Mouse (Mus musculus): ENCODE results near the gene Igfn1. TPM values are rescaled to one million over a fixed set of nuclear protein-coding genes. Genes with fewer than 3 reads are reported as not detected.

Gene Igfn1
- under 1 TPM in 1 of 2 experiments, not detected in 1; 0.05 TPM for total RNA-seq (2021)
- long read RNA-seq, experiment 1 = 0 reads
- long read RNA-seq, experiment 2, partial matches to known transcripts = 0 of 1 reads
- long read RNA-seq, experiment 2, other reads (novel, unspliced or antisense) = 1 of 1 reads

GRCm38 (mm10) chr1:136006292-136006748, at the start of gene Igfn1:
Gene Igfn1, minus strand, starts transcription at chr1:136006342.
- intact Hi-C loops (cut with DNase I) = no loop called here
- no peak for DNase-seq

- intact Hi-C loops (cut with DNase I) = no loop called here
- DNase-seq = no peak
Measured at GRCm38 (mm10) chr1:136055771-136056170, 49.6 kb upstream of the Igfn1 start.

- intact Hi-C loops (cut with DNase I) = loop anchor here (2.0 kb wide), 1 partner anchor 116 kb away; no protein-coding TSS in a partner anchor
- DNase-seq = no peak
Measured at GRCm38 (mm10) chr1:136052547-136052946, 46.4 kb upstream of the Igfn1 start, which contains the start of gene Cacna1s. Gene Cacna1s, plus strand, starts transcription at chr1:136052750.

GRCm38 (mm10) chr1:136051465-136051864, 45.3 kb upstream of the Igfn1 start:
- DNase-seq = peak; percentile 66 to 87
- intact Hi-C loops (cut with DNase I) = no loop called here

- peak; percentile 9 to 24 for DNase-seq
- intact Hi-C loops (cut with DNase I) = no loop called here
Measured at GRCm38 (mm10) chr1:136051013-136051315, 44.8 kb upstream of the Igfn1 start.

- DNase-seq = peak in 1 of 2 experiments; percentile 3
- intact Hi-C loops (cut with DNase I) = no loop called here
Measured at GRCm38 (mm10) chr1:136050312-136051012, 44.3 kb upstream of the Igfn1 start, which contains the start of gene Ascl5. Gene Ascl5, plus strand, starts transcription at chr1:136050804.

GRCm38 (mm10) chr1:136047894-136048293, 41.8 kb upstream of the Igfn1 start:
- intact Hi-C loops (cut with DNase I) = loop anchor here (5.0 kb wide), 1 partner anchor 409 kb away; no protein-coding TSS in a partner anchor
- DNase-seq = no peak

GRCm38 (mm10) chr1:136047432-136047831, 41.3 kb upstream of the Igfn1 start:
- intact Hi-C loops (cut with DNase I) = loop anchor here (5.0 kb wide), 1 partner anchor 410 kb away; no protein-coding TSS in a partner anchor
- DNase-seq = peak in 1 of 2 experiments; percentile 28

- intact Hi-C loops (cut with DNase I) = loop anchor here (5.0 kb wide), 1 partner anchor 412 kb away; no protein-coding TSS in a partner anchor
- DNase-seq = peak; percentile 49 to 61
Measured at GRCm38 (mm10) chr1:136045774-136046173, 39.6 kb upstream of the Igfn1 start.

- DNase-seq = no peak
- intact Hi-C loops (cut with DNase I) = no loop called here
Measured at GRCm38 (mm10) chr1:136040874-136041273, 34.7 kb upstream of the Igfn1 start.

GRCm38 (mm10) chr1:136040452-136040851, 34.3 kb upstream of the Igfn1 start:
- DNase-seq = no peak
- intact Hi-C loops (cut with DNase I) = no loop called here

GRCm38 (mm10) chr1:136038746-136039538, 32.8 kb upstream of the Igfn1 start:
- intact Hi-C loops (cut with DNase I) = no loop called here
- DNase-seq = no peak

GRCm38 (mm10) chr1:136032961-136033360, 26.8 kb upstream of the Igfn1 start:
- intact Hi-C loops (cut with DNase I) = no loop called here

GRCm38 (mm10) chr1:136031697-136032096, 25.6 kb upstream of the Igfn1 start:
- DNase-seq = no peak
- intact Hi-C loops (cut with DNase I) = no loop called here

More at GRCm38 (mm10) chr1:136032961-136033360, 26.8 kb upstream of the Igfn1 start:
- DNase-seq = no peak

- intact Hi-C loops (cut with DNase I) = no loop called here
- DNase-seq = no peak
Measured at GRCm38 (mm10) chr1:136030201-136030600, 24.1 kb upstream of the Igfn1 start.

GRCm38 (mm10) chr1:136018390-136019189, 12.4 kb upstream of the Igfn1 start:
- intact Hi-C loops (cut with DNase I) = no loop called here
- DNase-seq = peak in 1 of 2 experiments; percentile 26

GRCm38 (mm10) chr1:136017907-136018313, 11.8 kb upstream of the Igfn1 start:
- intact Hi-C loops (cut with DNase I) = no loop called here
- DNase-seq = peak; percentile 89 to 93

- no peak for DNase-seq
- intact Hi-C loops (cut with DNase I) = no loop called here
Measured at GRCm38 (mm10) chr1:136017307-136017706, 11.2 kb upstream of the Igfn1 start.

GRCm38 (mm10) chr1:136014796-136015502, 8.8 kb upstream of the Igfn1 start:
- intact Hi-C loops (cut with DNase I) = no loop called here
- no peak for DNase-seq
